Mouse (Mus musculus) heart, adult 2 months (tissue): ENCODE measurements around the gene Rassf3.

Experiments
- CTCF ChIP-seq: fragments of 200-600 bp; IDR thresholded peaks from 2 replicates; pipeline ENCODE4 v1.8.1; 2022; ENCODE audit warnings: antibody characterized with exemption, mild to moderate bottlenecking, moderate library complexity
- POLR2A ChIP-seq: fragments of 200-500 bp; IDR thresholded peaks from 2 replicates; pipeline ENCODE4 v1.6.1; 2011; ENCODE audit warnings: mild to moderate bottlenecking, low read depth, low read length, control low read depth; ENCODE audit not compliant: insufficient read depth

DNA sequence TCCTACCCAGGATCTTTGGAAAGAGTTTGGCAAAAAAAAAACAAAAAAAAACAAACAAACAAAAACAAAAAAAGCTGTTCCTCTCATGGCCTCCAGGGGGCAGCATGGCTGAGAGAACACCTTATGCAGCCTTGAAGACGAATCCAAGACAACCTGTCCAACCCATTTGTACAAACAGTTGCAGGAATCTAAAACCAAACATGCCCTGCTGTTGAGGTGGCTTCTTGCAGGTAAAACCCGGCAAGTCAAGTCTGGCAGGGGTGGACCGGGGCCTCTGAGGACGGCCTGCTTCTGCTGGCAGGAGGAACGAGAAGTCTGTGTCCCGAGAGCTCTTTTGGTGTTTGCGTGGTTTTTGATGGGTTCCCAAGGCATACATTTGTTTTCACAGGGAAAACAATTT is 66.4 kb downstream of the Rassf3 start:
- TF ChIP-seq CTCF = peak; percentile 92
- no peak for TF ChIP-seq POLR2A
